Mouse (Mus musculus): Measurements from ENCODE around the gene Gm21190.
"Not testable (repeated sequence)": the region's sequence is repeated elsewhere in the genome, so short reads cannot be mapped to it uniquely, and the experiment has no call there.

The Gm21190 gene

GRCm38 (mm10) chr5:15498350-15498749, 30.7 kb downstream of the Gm21190 start:
- not testable (repeated sequence) for DNase-seq (ENCODE audit: extremely low read depth, insufficient read length, low spot score)

- not testable (repeated sequence) for DNase-seq (ENCODE audit: extremely low read depth, insufficient read length, low spot score)
Observed at GRCm38 (mm10) chr5:15490934-15491333, 38.1 kb downstream of the Gm21190 start.

GRCm38 (mm10) chr5:15488743-15489142, 40.3 kb downstream of the Gm21190 start:
- DNase-seq (ENCODE audit: extremely low read depth, insufficient read length, low spot score): no peak

- DNase-seq (ENCODE audit: extremely low read depth, insufficient read length, low spot score): not testable (repeated sequence)
Observed at GRCm38 (mm10) chr5:15484616-15485015, 44.4 kb downstream of the Gm21190 start.

- DNase-seq (ENCODE audit: extremely low read depth, insufficient read length, low spot score): not testable (repeated sequence)
Observed at GRCm38 (mm10) chr5:15483576-15483975, 45.4 kb downstream of the Gm21190 start.

- not testable (repeated sequence) for DNase-seq (ENCODE audit: extremely low read depth, insufficient read length, low spot score)
Observed at GRCm38 (mm10) chr5:15482815-15483214, 46.2 kb downstream of the Gm21190 start.

GRCm38 (mm10) chr5:15476423-15476822, 52.6 kb downstream of the Gm21190 start, which contains the start of gene Gm21149:
TSS of gene Gm21149 (minus strand) at chr5:15476523.
- DNase-seq (ENCODE audit: extremely low read depth, insufficient read length, low spot score): not testable (repeated sequence)
